Mouse (Mus musculus) MEL (cell line): ENCODE data around the gene Dusp13. TPM values are rescaled to one million over a fixed set of nuclear protein-coding genes. Genes with fewer than 3 reads are reported as not detected.

ENCODE experiments used
- DNase-seq: peaks from one replicate; pipeline ENCODE4 v3.0.0; 2011; ENCODE audit warnings: low read depth, low spot score
- H3K27ac ChIP-seq: 2 replicates; pipeline ENCODE4 v1.5.1; 2012; ENCODE audit warnings: low read depth, mild to moderate bottlenecking, control low read depth, low read length, moderate library complexity; ENCODE audit not compliant: control insufficient read depth
- H3K27me3 ChIP-seq, 2 experiments: fragments of 150-350 bp in 1 of 2; sonication (generic) in 1 of 2; 2 replicates each; pipeline ENCODE4 v1.6.1; 2012; ENCODE audit warnings: low read length in 2 of 2, mild to moderate bottlenecking in 2 of 2, improper control_type of control experiment in 1 of 2, moderate library complexity in 1 of 2; ENCODE audit not compliant: insufficient read depth in 2 of 2, control insufficient read depth in 1 of 2
- H3K36me3 ChIP-seq, 2 experiments: 2 replicates each; pipeline ENCODE4 v1.6.1; 2012 to 2014; ENCODE audit warnings: low read length in 2 of 2, improper control_type of control experiment in 1 of 2, inconsistent platforms in 1 of 2, mild to moderate bottlenecking in 1 of 2; ENCODE audit not compliant: insufficient read depth in 2 of 2, control insufficient read depth in 1 of 2
- H3K4me1 ChIP-seq, 2 experiments: fragments of 150-350 bp in 1 of 2; sonication (generic) in 1 of 2; 2 replicates each; pipeline ENCODE4 v1.6.1; 2012; ENCODE audit warnings: low read length in 2 of 2, improper control_type of control experiment in 1 of 2, mild to moderate bottlenecking in 1 of 2; ENCODE audit not compliant: insufficient read depth in 2 of 2, control insufficient read depth in 1 of 2
- H3K4me3 ChIP-seq, 2 experiments: fragments of 150-350 bp in 1 of 2; sonication (generic) in 1 of 2; 2 replicates each; pipeline ENCODE4 v1.5.1; 2012; ENCODE audit warnings: low read depth in 2 of 2, low read length in 2 of 2, mild to moderate bottlenecking in 2 of 2, moderate library complexity in 2 of 2, control low read depth in 1 of 2, improper control_type of control experiment in 1 of 2; ENCODE audit not compliant: control insufficient read depth in 1 of 2, insufficient read depth in 1 of 2
- H3K79me2 ChIP-seq: 2 replicates; pipeline ENCODE4 v1.6.1; 2012; ENCODE audit warnings: mild to moderate bottlenecking, low read length, moderate library complexity; ENCODE audit not compliant: control insufficient read depth, poor library complexity, insufficient read depth
- H3K9ac ChIP-seq: 2 replicates; pipeline ENCODE4 v1.6.1; 2012; ENCODE audit warnings: low read depth, mild to moderate bottlenecking, control low read depth, low read length, moderate library complexity; ENCODE audit not compliant: control insufficient read depth, poor library complexity, severe bottlenecking
- H3K9me3 ChIP-seq: fragments of 150-350 bp; sonication (generic); replicated peaks from 2 replicates; pipeline ENCODE4 v1.6.1; 2012; ENCODE audit warnings: mild to moderate bottlenecking, low read length, improper control_type of control experiment, moderate library complexity; ENCODE audit not compliant: insufficient read depth
- CHD1 ChIP-seq: IDR thresholded peaks from 2 replicates; pipeline ENCODE4 v1.6.1; 2012; ENCODE audit warnings: low read depth, mild to moderate bottlenecking, inconsistent platforms, low read length, improper control_type of control experiment
- CHD2 ChIP-seq: IDR thresholded peaks from 2 replicates; pipeline ENCODE4 v1.6.1; 2011; ENCODE audit warnings: low read length, improper control_type of control experiment
- GATA1 ChIP-seq: IDR thresholded peaks from 2 replicates; pipeline ENCODE4 v1.6.1; 2011; ENCODE audit warnings: low read depth, low read length, improper control_type of control experiment
- JUND ChIP-seq: IDR thresholded peaks from 2 replicates; pipeline ENCODE4 v1.6.1; 2011; ENCODE audit warnings: low read depth, mild to moderate bottlenecking, improper control_type of control experiment, low read length
- KAT2A ChIP-seq: conservative IDR thresholded peaks from 2 replicates; pipeline ENCODE4 v1.6.1; 2012; ENCODE audit warnings: low read depth, low read length, improper control_type of control experiment, inconsistent platforms
- MYB ChIP-seq: IDR thresholded peaks from 2 replicates; pipeline ENCODE4 v1.6.1; 2011; ENCODE audit warnings: mild to moderate bottlenecking, low read depth, low read length, improper control_type of control experiment
- MYC ChIP-seq: IDR thresholded peaks from 2 replicates; pipeline ENCODE4 v1.6.1; 2011; ENCODE audit warnings: low read depth, mild to moderate bottlenecking, low read length, improper control_type of control experiment, moderate library complexity
- NELFE ChIP-seq: IDR thresholded peaks from 2 replicates; pipeline ENCODE4 v1.6.1; 2011; ENCODE audit warnings: low read depth, low read length, improper control_type of control experiment
- NRF1 ChIP-seq: IDR thresholded peaks from 2 replicates; pipeline ENCODE4 v1.6.1; 2014; ENCODE audit warnings: low read depth, mild to moderate bottlenecking, inconsistent platforms, low read length, improper control_type of control experiment, moderate library complexity; ENCODE audit not compliant: poor library complexity, insufficient read depth, severe bottlenecking
- POLR2AphosphoS2 ChIP-seq: IDR thresholded peaks from 2 replicates; pipeline ENCODE4 v1.6.1; 2011; ENCODE audit warnings: low read length, improper control_type of control experiment
- SMC3 ChIP-seq: IDR thresholded peaks from 2 replicates; pipeline ENCODE4 v1.6.1; 2011; ENCODE audit warnings: low read depth, low read length, improper control_type of control experiment
- TCF12 ChIP-seq: IDR thresholded peaks from 2 replicates; pipeline ENCODE4 v1.6.1; 2014; ENCODE audit warnings: low read depth, mild to moderate bottlenecking, inconsistent platforms, low read length, improper control_type of control experiment, moderate library complexity
- UBTF ChIP-seq: IDR thresholded peaks from 2 replicates; pipeline ENCODE4 v1.6.1; 2012; ENCODE audit warnings: low read depth, mild to moderate bottlenecking, inconsistent platforms, low read length, improper control_type of control experiment, moderate library complexity, borderline replicate concordance; ENCODE audit not compliant: insufficient read depth
- USF2 ChIP-seq, 2 experiments: IDR thresholded peaks; 2 replicates each; pipeline ENCODE4 v1.6.1; 2011 to 2012; ENCODE audit warnings: improper control_type of control experiment in 2 of 2, low read length in 2 of 2, borderline replicate concordance in 1 of 2, inconsistent platforms in 1 of 2, low read depth in 1 of 2, mild to moderate bottlenecking in 1 of 2; ENCODE audit not compliant: insufficient read depth in 1 of 2
- ZMIZ1 ChIP-seq: IDR thresholded peaks from 2 replicates; pipeline ENCODE4 v1.6.1; 2012; ENCODE audit warnings: low read depth, mild to moderate bottlenecking, inconsistent platforms, low read length, improper control_type of control experiment, moderate library complexity
- polyA plus RNA-seq, 2 experiments: library from polyadenylated mRNA; stranded (reverse) in 1 of 2; unstranded in 1 of 2; fragments of >175 nt in 1 of 2; fragments of >200 nt in 1 of 2; gene quantifications; 2 replicates each; pipeline versions ENCODE4 v1.2.1 to v1.2.4; 2012; ENCODE audit warnings: low replicate concordance in 2 of 2, low read depth in 1 of 2; ENCODE audit not compliant: insufficient read length in 2 of 2, insufficient read depth in 1 of 2, missing spikeins in 1 of 2
- total RNA-seq: library from RNA; depleted of rRNA; stranded (reverse); fragments of 300-350 nt; gene quantifications from 2 replicates; pipeline ENCODE4 v1.2.3, GENCODE M21; 2012

Dusp13 gene
- total and polyA plus RNA-seq, 3 experiments, result 0.08 TPM; not detected in 2

GRCm38 (mm10) chr14:21691070-21691469 is 59.9 kb downstream of the Dusp13 start:
- H3K27ac ChIP-seq, result no peak overlapping the region
- DNase-seq, result no peak
- H3K79me2 ChIP-seq, result no peaks in the 10 kb centered on the region
- H3K4me1 ChIP-seq, result no peaks in the 10 kb centered on the region
- no peak overlapping the region for H3K4me3 ChIP-seq
- no peaks in the 10 kb centered on the region; a peak in 1 of 4 replicates for H3K36me3 ChIP-seq
- H3K27me3 ChIP-seq, result no peaks in the 10 kb centered on the region; a peak in 1 of 4 replicates
- no peak overlapping the region for H3K9ac ChIP-seq
- TF ChIP-seq GATA1 (no peak), CHD1 (no peak), MYC (no peak), KAT2A (no peak), MYB (no peak), UBTF (no peak), TCF12 (no peak), USF2 (IDR thresholded peaks at IDR 0.05; ENCODE audit: borderline replicate concordance in 1 of 2, insufficient read depth in 1 of 2, low read depth in 1 of 2, low read length in 2 of 2) (no peak), ZMIZ1 (no peak), NRF1 (no peak), JUND (no peak), CHD2 (no peak), POLR2AphosphoS2 (no peak), SMC3 (no peak), NELFE (no peak)
- no peaks in the 10 kb centered on the region for H3K9me3 ChIP-seq

DNA sequence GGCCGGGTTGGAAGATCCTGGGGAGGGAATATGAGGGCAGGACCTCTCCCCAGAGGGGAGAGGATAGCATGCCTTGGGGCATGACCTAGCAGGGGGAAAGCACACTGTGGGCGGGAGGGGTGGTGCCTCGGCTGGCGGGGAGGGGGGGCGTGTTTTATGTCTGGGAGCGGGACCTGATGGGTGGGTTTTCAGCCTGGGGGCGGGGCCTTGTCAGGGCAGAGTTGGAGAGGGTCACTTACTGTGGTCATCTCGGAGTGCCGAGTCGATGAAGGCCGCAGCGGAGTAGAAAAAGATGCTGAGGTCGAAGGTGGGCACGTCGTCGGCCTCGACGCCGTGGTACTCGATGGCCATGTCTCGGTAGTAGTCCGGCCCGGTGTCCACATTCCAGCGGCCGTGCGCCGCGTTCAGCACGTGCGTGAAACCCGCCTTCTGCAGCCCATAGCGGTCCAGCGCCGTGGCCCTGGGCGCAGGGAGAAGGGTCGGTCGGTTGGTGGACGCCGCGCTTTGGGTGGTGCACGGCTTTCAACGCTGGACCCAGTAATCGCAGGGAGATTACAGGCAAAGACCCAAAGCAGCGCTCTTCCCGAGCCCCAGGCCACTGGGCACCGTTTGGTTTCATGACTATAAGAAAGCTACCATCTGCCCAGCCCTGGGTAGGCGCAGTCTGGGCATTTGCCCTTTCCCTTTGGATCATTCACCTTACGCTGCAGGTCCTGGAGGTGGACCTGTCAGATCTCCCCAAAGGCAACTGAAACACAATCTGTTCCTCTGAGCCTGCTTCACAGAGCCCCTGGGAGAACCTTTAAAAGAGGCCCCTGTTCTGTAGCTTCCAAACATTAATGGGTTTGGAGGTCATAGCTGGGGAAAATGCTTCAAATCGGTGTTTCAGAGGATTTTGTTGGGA is 64.4 kb downstream of the Dusp13 start:
- Histone ChIP-seq H3K27me3 (no peaks in the 10 kb centered on the region; a peak in 1 of 4 replicates), H3K4me1 (0 out of 4 replicates have a peak, but pooled peaks cover 0 to 2% of the 10 kb centered on the region in 2 experiments), H3K9ac (no peak overlapping the region), H3K36me3 (no peaks in the 10 kb centered on the region), H3K9me3 (no peaks in the 10 kb centered on the region), H3K79me2 (no peaks in the 10 kb centered on the region), H3K4me3 (no peak overlapping the region), H3K27ac (no peak overlapping the region)
- TF ChIP-seq CHD2 (no peak), GATA1 (no peak)
- DNase-seq, result no peak
